Mouse (Mus musculus) embryonic facial prominence, embryonic 11.5 days (tissue): Measurements from ENCODE around the gene Ilkap. TPM values are rescaled to one million over a fixed set of nuclear protein-coding genes. Genes with fewer than 3 reads are reported as not detected.
A peak's percentile ranks its signal among the peaks of the same experiment; 100 is the strongest.

Source experiments
- ATAC-seq: fragments of 200-750 bp; cut with Nextera tagmentation; replicated peaks from 2 replicates; pipeline ENCODE4 v1.8.0; 2017; ENCODE audit warnings: low read depth; ENCODE audit not compliant: insufficient number of reproducible peaks, low FRiP score, low TSS enrichment
- DNase-seq: peaks from one replicate; pipeline ENCODE4 v3.0.0-alpha.2; 2015; ENCODE audit warnings: low spot score
- H3K27ac ChIP-seq: fragments of 300-500 bp; sonication (generic); replicated peaks from 2 replicates; pipeline ENCODE4 v1.5.1; 2014; ENCODE audit warnings: mild to moderate bottlenecking, low read depth, low read length, control low read depth
- H3K27me3 ChIP-seq: fragments of 300-500 bp; sonication (generic); 2 replicates; pipeline ENCODE4 v1.6.1; 2014; ENCODE audit warnings: mild to moderate bottlenecking, low read length, moderate library complexity, mixed read lengths; ENCODE audit not compliant: control insufficient read depth, insufficient read depth
- H3K36me3 ChIP-seq: fragments of 300-500 bp; sonication (generic); replicated peaks from 2 replicates; pipeline ENCODE4 v1.6.1; 2014; ENCODE audit warnings: low read depth, mild to moderate bottlenecking, low read length, moderate library complexity, mixed read lengths; ENCODE audit not compliant: control insufficient read depth, insufficient read depth
- H3K4me1 ChIP-seq: fragments of 300-500 bp; sonication (generic); 2 replicates; pipeline ENCODE4 v1.6.1; 2014; ENCODE audit warnings: low read length, mixed read lengths; ENCODE audit not compliant: control insufficient read depth, insufficient read depth
- H3K4me2 ChIP-seq: fragments of 300-500 bp; sonication (generic); 2 replicates; pipeline ENCODE4 v1.6.1; 2014; ENCODE audit warnings: low read depth, mild to moderate bottlenecking, control low read depth, low read length, moderate library complexity
- H3K4me3 ChIP-seq: fragments of 300-500 bp; sonication (generic); 2 replicates; pipeline ENCODE4 v1.5.1; 2014; ENCODE audit warnings: low read depth, low read length, control low read depth
- H3K9ac ChIP-seq: fragments of 300-500 bp; sonication (generic); replicated peaks from 2 replicates; pipeline ENCODE4 v1.6.1; 2014; ENCODE audit warnings: mild to moderate bottlenecking, control low read depth, low read length
- H3K9me3 ChIP-seq: fragments of 300-500 bp; sonication (generic); replicated peaks from 2 replicates; pipeline ENCODE4 v1.6.1; 2016; ENCODE audit warnings: mild to moderate bottlenecking, low read length, inconsistent platforms, mixed read lengths; ENCODE audit not compliant: control insufficient read depth
- WGBS: fragments of 180-500 bp; shearing (Covaris S2); extraction: QIAGEN DNeasy Blood & Tissue Kit; methylation state at CpG from one replicate; pipeline ENCODE4 v1.1.7; 2014; 5-methylcytosine and 5-hydroxymethylcytosine counted together
- polyA plus RNA-seq: library from polyadenylated mRNA; unstranded; fragments of >200 nt; fragmentation: Nextera tagmentation; extraction: Ambion mirVana; gene quantifications from 2 replicates; pipeline ENCODE4 v1.2.1, GENCODE M21; 2014

The Ilkap gene
- 178 and 193 TPM in 2 replicates for polyA plus RNA-seq

- Histone ChIP-seq H3K36me3 (no peaks in the 10 kb centered on the region), H3K4me1 (no peaks in the 10 kb centered on the region), H3K9me3 (no peaks in the 10 kb centered on the region), H3K9ac (peak within 1 kb of the TSS; percentile 94), H3K27ac (peak within 1 kb of the TSS; percentile 77), H3K27me3 (no peaks in the 10 kb centered on the region), H3K4me2 (peak within 1 kb of the TSS; percentile 79), H3K4me3 (peak within 1 kb of the TSS; percentile 54)
- peak; percentile 94 for ATAC-seq
- peak; percentile 91 for DNase-seq
- under 1% methylated on average over 78 of the region's 91 CpGs for WGBS
Observed at GRCm38 (mm10) chr1:91398260-91399062, at the start of gene Ilkap. Ilkap (minus strand) TSS chr1:91398815.

DNA sequence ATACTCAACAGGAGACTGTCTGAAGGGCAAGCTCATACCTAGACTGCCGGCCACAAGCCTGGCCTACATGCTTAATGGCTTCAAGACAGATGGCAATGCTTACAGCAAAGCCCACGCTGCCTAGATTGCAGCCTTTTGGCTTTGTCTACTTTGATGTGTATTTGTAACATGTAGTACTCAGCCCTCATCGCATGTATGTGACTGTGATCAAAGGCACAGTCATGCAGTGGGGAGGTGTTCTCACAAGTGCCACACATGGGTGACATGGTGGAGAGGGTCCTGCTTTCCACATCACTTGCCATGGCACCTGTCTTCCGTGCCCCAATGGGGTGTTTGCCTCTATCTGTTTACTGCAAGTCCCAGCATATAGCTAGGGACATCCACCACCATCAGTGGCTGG, 47.9 kb upstream of the Ilkap start:
- Histone ChIP-seq H3K4me2 (no peak overlapping the region), H3K27ac (no peak overlapping the region), H3K36me3 (no peaks in the 10 kb centered on the region; the same call in 1 of the 2 replicates), H3K4me1 (no peaks in the 10 kb centered on the region), H3K9me3 (no peaks in the 10 kb centered on the region), H3K9ac (no peak overlapping the region), H3K4me3 (no peak overlapping the region), H3K27me3 (no peaks in the 10 kb centered on the region)
- 82% methylated on average over 4 of the region's 4 CpGs for WGBS
- DNase-seq = no peak
- no peak for ATAC-seq

GRCm38 (mm10) chr1:91446060-91446459, 47.4 kb upstream of the Ilkap start:
- H3K9ac ChIP-seq = no peak overlapping the region
- ATAC-seq = no peak
- 79% methylated on average over 8 of the region's 8 CpGs for WGBS
- H3K27me3 ChIP-seq = no peaks in the 10 kb centered on the region
- H3K4me1 ChIP-seq = no peaks in the 10 kb centered on the region
- no peaks in the 10 kb centered on the region for H3K9me3 ChIP-seq
- H3K36me3 ChIP-seq = no peaks in the 10 kb centered on the region; the same call in 1 of the 2 replicates
- H3K4me2 ChIP-seq = no peak overlapping the region
- no peak overlapping the region for H3K4me3 ChIP-seq
- no peak overlapping the region for H3K27ac ChIP-seq
- DNase-seq = no peak

DNA sequence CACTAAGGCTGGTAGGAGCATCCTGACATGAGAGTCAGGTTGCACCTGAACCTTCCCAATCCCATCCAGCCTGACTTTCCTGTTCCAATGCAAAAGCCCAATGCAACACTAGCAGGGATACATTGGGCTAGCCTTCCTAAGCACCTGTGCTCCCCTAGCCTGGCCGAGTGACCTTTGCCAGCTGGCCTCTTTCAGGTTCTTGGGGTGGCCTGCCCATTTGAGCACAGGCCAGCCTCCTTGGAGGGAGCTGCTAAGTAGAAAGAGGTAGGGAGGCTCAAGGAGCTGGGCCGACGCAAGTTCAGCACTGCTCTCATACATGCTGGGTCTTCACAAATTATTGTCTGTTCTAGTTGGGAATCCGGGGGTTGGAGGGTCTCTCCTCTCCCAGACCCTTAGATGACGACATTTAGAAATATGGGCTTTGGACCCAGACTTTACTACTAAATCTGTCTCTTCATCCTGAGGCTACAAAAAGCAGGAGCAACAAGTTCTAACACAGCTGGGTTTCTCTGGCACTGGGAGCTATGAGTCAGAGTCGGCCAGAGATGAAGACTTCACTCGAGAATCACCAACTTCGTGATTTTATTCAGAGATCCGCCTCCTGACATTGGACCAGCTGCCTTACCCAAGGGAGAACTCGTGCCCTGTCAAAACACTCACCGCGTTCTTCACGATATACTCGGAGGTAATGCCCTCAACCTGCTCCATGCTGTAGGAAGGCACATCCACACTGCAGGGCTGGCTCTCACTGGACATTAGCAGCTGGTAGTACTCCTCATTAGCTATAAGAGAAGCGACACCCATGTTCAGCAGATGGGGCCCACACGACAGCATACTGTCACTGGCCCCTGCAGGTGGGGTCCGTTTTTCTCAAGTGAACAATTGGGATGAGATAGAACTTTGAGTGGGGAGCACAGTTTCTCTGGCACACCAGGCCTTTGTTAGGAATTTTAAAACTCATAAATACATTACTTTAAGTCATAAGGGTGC, 46.5 kb upstream of the Ilkap start:
- Histone ChIP-seq H3K27ac (no peak overlapping the region), H3K4me1 (no peaks in the 10 kb centered on the region), H3K9ac (no peak overlapping the region), H3K4me3 (no peak overlapping the region), H3K27me3 (no peaks in the 10 kb centered on the region), H3K9me3 (no peaks in the 10 kb centered on the region), H3K4me2 (no peak overlapping the region), H3K36me3 (no peaks in the 10 kb centered on the region; the same call in 1 of the 2 replicates)
- ATAC-seq = no peak
- no peak for DNase-seq
- WGBS = 89% methylated on average over 17 of the region's 17 CpGs

DNA sequence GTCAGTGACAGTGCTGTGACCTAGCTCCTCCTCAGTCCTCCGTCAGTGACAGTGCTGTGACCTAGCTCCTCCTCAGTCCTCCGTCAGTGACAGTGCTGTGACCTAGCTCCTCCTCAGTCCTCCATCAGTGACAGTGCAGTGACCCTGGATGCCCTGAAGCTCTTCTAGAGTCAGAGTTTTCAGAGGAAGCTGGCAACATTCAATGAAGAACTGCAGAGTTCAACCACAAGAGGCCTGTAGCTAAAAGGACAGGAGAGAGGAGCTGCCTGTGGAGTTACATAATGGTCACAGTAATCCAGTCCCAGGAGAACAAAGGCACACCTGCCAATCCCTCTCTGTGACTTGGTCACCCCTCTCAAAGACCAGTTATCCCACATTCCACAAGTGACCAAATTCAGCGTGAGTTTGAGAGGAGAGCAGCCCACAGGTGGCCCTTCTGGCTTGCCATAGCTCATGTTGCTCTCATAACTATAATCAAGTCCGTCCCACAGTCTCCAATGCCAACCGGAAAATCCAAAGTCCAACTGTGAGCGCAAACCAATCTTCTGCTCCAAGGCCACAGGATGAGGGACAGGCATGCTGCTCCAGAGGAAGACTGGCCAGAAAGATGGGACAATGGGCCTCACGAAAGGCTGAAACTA, 43.9 kb upstream of the Ilkap start:
- 76% methylated on average over 6 of the region's 7 CpGs for WGBS
- no peak for DNase-seq
- Histone ChIP-seq H3K27ac (no peak overlapping the region), H3K36me3 (no peaks in the 10 kb centered on the region), H3K4me1 (no peaks in the 10 kb centered on the region), H3K27me3 (no peaks in the 10 kb centered on the region), H3K4me2 (no peak overlapping the region), H3K9me3 (no peaks in the 10 kb centered on the region), H3K9ac (no peak overlapping the region), H3K4me3 (no peak overlapping the region)
- ATAC-seq = no peak

DNA sequence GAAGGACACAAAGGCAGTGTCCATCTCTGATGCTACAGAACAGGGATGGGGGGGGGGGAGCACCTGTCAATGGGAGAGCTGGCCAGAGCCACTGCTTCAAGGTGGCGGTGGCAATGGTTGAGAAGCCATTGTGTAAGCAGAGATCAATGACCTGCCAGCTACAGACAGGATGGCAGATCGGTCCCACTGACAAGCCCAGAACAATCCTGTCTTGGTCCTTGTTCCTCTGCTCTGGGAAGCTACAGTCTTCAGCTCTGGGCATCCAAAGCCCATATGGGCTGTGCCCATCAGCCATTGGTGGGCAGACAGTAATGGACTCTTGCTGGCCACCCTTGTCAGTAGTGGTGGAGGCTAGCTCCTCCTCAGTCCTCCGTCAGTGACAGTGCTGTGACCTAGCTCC, 43.2 kb upstream of the Ilkap start:
- Histone ChIP-seq H3K9ac (no peak overlapping the region), H3K4me2 (no peak overlapping the region), H3K4me1 (no peaks in the 10 kb centered on the region), H3K9me3 (no peaks in the 10 kb centered on the region), H3K27ac (no peak overlapping the region), H3K36me3 (no peaks in the 10 kb centered on the region), H3K4me3 (no peak overlapping the region), H3K27me3 (no peaks in the 10 kb centered on the region)
- no peak for DNase-seq
- WGBS = 86% methylated on average over 3 of the region's 3 CpGs
- ATAC-seq = no peak

DNA sequence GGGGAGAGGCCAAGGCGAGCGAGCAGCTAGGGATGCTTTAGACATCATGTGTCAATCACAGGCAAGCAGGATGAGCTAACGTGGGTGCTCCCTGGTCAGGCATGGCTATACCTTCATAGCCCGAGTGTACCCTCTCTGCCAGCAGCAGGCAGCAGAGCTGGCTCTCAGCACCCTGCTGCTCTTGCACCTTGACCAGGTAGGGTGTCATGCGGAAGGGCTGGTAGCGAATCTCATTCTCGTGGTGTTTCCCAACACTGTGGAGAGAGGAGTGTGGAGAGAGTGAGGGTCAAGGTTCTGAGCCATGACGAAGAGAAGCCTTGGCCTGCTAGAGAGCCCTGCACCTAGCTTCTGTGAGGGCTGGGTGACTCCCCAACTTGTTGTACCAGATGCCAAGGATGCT, 41.2 kb upstream of the Ilkap start:
- H3K9ac ChIP-seq = no peak overlapping the region
- no peaks in the 10 kb centered on the region for H3K27me3 ChIP-seq
- no peak overlapping the region for H3K27ac ChIP-seq
- no peaks in the 10 kb centered on the region for H3K4me1 ChIP-seq
- H3K4me3 ChIP-seq = no peak overlapping the region
- no peak overlapping the region for H3K4me2 ChIP-seq
- no peak for ATAC-seq
- 94% methylated on average over 8 of the region's 8 CpGs for WGBS
- H3K9me3 ChIP-seq = no peaks in the 10 kb centered on the region
- DNase-seq = no peak
- no peaks in the 10 kb centered on the region for H3K36me3 ChIP-seq
